Mouse (Mus musculus): ENCODE results near the gene Hoxd4. TPM values are rescaled to one million over a fixed set of nuclear protein-coding genes. Genes with fewer than 3 reads are reported as not detected.

The Hoxd4 gene
- polyA plus RNA-seq, 1 experiment = not detected

GRCm38 (mm10) chr2:74691022-74691951 lies 20.4 kb upstream of the Hoxd4 start, which contains the start of gene Hoxd10:
Gene Hoxd10, plus strand, starts transcription at chr2:74691924.
- TF ChIP-seq MYOG (IDR thresholded peaks at IDR 0.05; ENCODE audit: control insufficient read depth in 1 of 3, insufficient read depth in 1 of 3, insufficient read length in 2 of 3, low read depth in 2 of 3) (no peak), USF1 (IDR thresholded peaks at IDR 0.05; ENCODE audit: low read depth) (no peak), TCF3 (IDR thresholded peaks at IDR 0.05; ENCODE audit: insufficient read length, low read depth) (no peak), CEBPB (IDR thresholded peaks at IDR 0.05; ENCODE audit: insufficient read depth, poor library complexity, severe bottlenecking) (no peak), MAX (IDR thresholded peaks at IDR 0.05; ENCODE audit: low read depth) (no peak), REST (IDR thresholded peaks at IDR 0.05; ENCODE audit: insufficient read depth, insufficient read length) (no peak), E2F4 (IDR thresholded peaks at IDR 0.05; ENCODE audit: insufficient read depth) (no peak), POLR2A (IDR thresholded peaks at IDR 0.05; ENCODE audit: insufficient read length, low read depth) (no peak), SRF (IDR thresholded peaks at IDR 0.05; ENCODE audit: control insufficient read depth, insufficient read length, low read depth) (no peak), TCF12 (IDR thresholded peaks at IDR 0.05; ENCODE audit: insufficient read depth, poor library complexity, severe bottlenecking) (no peak), MYOD1 (IDR thresholded peaks at IDR 0.05; ENCODE audit: control insufficient read depth in 1 of 3, insufficient read length in 2 of 3, low read depth in 2 of 3) (no peak), POLR2AphosphoS2 (IDR thresholded peaks at IDR 0.05; ENCODE audit: insufficient read length, low read depth) (no peak)
- Histone ChIP-seq H3K4me3 (no peak within 1 kb of the TSS), H3K36me3 (ENCODE audit: control insufficient read depth, insufficient read depth) (no peaks in the 10 kb centered on the region), H3K79me2 (ENCODE audit: control insufficient read depth, insufficient read depth) (no peaks in the 10 kb centered on the region), H3K27me3 (ENCODE audit: control insufficient read depth, insufficient read depth, insufficient read length) (peaks cover 72% of the 10 kb centered on the region), H3ac (ENCODE audit: control insufficient read depth, insufficient read length) (no peak within 1 kb of the TSS), H3K4me2 (ENCODE audit: low read depth) (no peak within 1 kb of the TSS)

GRCm38 (mm10) chr2:74691995-74692807 lies 19.5 kb upstream of the Hoxd4 start:
- H3K27me3 ChIP-seq (ENCODE audit: control insufficient read depth, insufficient read depth, insufficient read length) = peaks cover 79% of the 10 kb centered on the region
- no peaks in the 10 kb centered on the region for H3K79me2 ChIP-seq (ENCODE audit: control insufficient read depth, insufficient read depth)
- H3K36me3 ChIP-seq (ENCODE audit: control insufficient read depth, insufficient read depth) = no peaks in the 10 kb centered on the region
- H3K4me3 ChIP-seq = no peak overlapping the region
- H3K4me2 ChIP-seq (ENCODE audit: low read depth) = no peak overlapping the region
- TF ChIP-seq TCF12 (IDR thresholded peaks at IDR 0.05; ENCODE audit: insufficient read depth, poor library complexity, severe bottlenecking) (no peak), REST (IDR thresholded peaks at IDR 0.05; ENCODE audit: insufficient read depth, insufficient read length) (no peak), MYOG (IDR thresholded peaks at IDR 0.05; ENCODE audit: control insufficient read depth in 1 of 3, insufficient read depth in 1 of 3, insufficient read length in 2 of 3, low read depth in 2 of 3) (no peak), USF1 (IDR thresholded peaks at IDR 0.05; ENCODE audit: low read depth) (no peak), MAX (IDR thresholded peaks at IDR 0.05; ENCODE audit: low read depth) (no peak), MYOD1 (IDR thresholded peaks at IDR 0.05; ENCODE audit: control insufficient read depth in 1 of 3, insufficient read length in 2 of 3, low read depth in 2 of 3) (no peak), POLR2A (IDR thresholded peaks at IDR 0.05; ENCODE audit: insufficient read length, low read depth) (no peak), TCF3 (IDR thresholded peaks at IDR 0.05; ENCODE audit: insufficient read length, low read depth) (no peak), E2F4 (IDR thresholded peaks at IDR 0.05; ENCODE audit: insufficient read depth) (no peak), POLR2AphosphoS2 (IDR thresholded peaks at IDR 0.05; ENCODE audit: insufficient read length, low read depth) (no peak), SRF (IDR thresholded peaks at IDR 0.05; ENCODE audit: control insufficient read depth, insufficient read length, low read depth) (no peak), CEBPB (IDR thresholded peaks at IDR 0.05; ENCODE audit: insufficient read depth, poor library complexity, severe bottlenecking) (no peak)
- H3ac ChIP-seq (ENCODE audit: control insufficient read depth, insufficient read length) = no peak overlapping the region

- Histone ChIP-seq H3K36me3 (ENCODE audit: control insufficient read depth, insufficient read depth) (no peaks in the 10 kb centered on the region), H3K4me3 (no peak overlapping the region), H3ac (ENCODE audit: control insufficient read depth, insufficient read length) (no peak overlapping the region), H3K4me2 (ENCODE audit: low read depth) (no peak overlapping the region), H3K79me2 (ENCODE audit: control insufficient read depth, insufficient read depth) (no peaks in the 10 kb centered on the region), H3K27me3 (ENCODE audit: control insufficient read depth, insufficient read depth, insufficient read length) (peaks cover 79% of the 10 kb centered on the region)
- TF ChIP-seq CEBPB (IDR thresholded peaks at IDR 0.05; ENCODE audit: insufficient read depth, poor library complexity, severe bottlenecking) (no peak), TCF3 (IDR thresholded peaks at IDR 0.05; ENCODE audit: insufficient read length, low read depth) (no peak), POLR2A (IDR thresholded peaks at IDR 0.05; ENCODE audit: insufficient read length, low read depth) (no peak), REST (IDR thresholded peaks at IDR 0.05; ENCODE audit: insufficient read depth, insufficient read length) (no peak), SRF (IDR thresholded peaks at IDR 0.05; ENCODE audit: control insufficient read depth, insufficient read length, low read depth) (no peak), USF1 (IDR thresholded peaks at IDR 0.05; ENCODE audit: low read depth) (no peak), MYOG (IDR thresholded peaks at IDR 0.05; ENCODE audit: control insufficient read depth in 1 of 3, insufficient read depth in 1 of 3, insufficient read length in 2 of 3, low read depth in 2 of 3) (no peak), TCF12 (IDR thresholded peaks at IDR 0.05; ENCODE audit: insufficient read depth, poor library complexity, severe bottlenecking) (no peak), POLR2AphosphoS2 (IDR thresholded peaks at IDR 0.05; ENCODE audit: insufficient read length, low read depth) (no peak), MYOD1 (IDR thresholded peaks at IDR 0.05; ENCODE audit: control insufficient read depth in 1 of 3, insufficient read length in 2 of 3, low read depth in 2 of 3) (no peak), E2F4 (IDR thresholded peaks at IDR 0.05; ENCODE audit: insufficient read depth) (no peak), MAX (IDR thresholded peaks at IDR 0.05; ENCODE audit: low read depth) (no peak)
These were observed 18.8 kb upstream of the Hoxd4 start for GRCm38 (mm10) chr2:74692808-74693431.

Measured in myocyte (in vitro differentiated cells).